Mouse (Mus musculus): ENCODE results near the gene Ncoa1. TPM values are rescaled to one million over a fixed set of nuclear protein-coding genes. Genes with fewer than 3 reads are reported as not detected.
A peak's percentile ranks its signal among the peaks of the same experiment; 100 is the strongest.
"Not testable (repeated sequence)": the region's sequence is repeated elsewhere in the genome, so short reads cannot be mapped to it uniquely, and the experiment has no call there.

The Ncoa1 gene
- polyA plus RNA-seq, 1 experiment: 59.6 TPM

GRCm38 (mm10) chr12:4477941-4478795, 1.2 kb upstream of the Ncoa1 start:
- no peak for DNase-seq (ENCODE audit: extremely low spot score in 1 of 2, low spot score in 1 of 2)

DNA sequence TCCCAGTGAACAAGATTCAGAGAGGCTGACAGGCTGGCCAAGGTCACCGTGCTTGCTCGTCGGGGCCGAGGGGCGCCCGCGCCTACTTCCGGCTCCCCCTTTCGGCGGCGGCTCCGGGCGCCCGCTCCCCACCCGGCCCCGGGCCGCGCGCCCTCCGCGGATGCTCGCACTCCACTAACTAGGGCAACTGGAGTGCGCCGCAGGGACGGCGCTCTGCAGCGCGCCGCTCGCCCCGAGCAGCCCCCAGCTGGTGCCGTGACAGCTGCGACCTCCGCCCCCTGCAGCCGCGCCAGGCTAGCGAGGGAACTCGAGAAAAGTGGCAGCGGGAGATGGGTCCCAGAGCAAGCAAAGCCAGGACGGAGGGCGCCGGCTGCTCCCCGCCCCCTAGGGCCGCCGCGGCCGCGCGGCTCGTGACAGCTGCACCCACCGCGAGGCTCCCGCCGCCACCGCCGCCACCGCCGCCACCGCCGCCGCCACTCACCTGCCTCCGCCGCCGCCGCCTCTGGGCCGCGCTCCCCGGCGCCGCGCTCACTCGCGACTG, 621 bp downstream of the Ncoa1 start:
- DNase-seq (ENCODE audit: extremely low spot score in 1 of 2, low spot score in 1 of 2): peak in 1 of 2 experiments; percentile 38

DNA sequence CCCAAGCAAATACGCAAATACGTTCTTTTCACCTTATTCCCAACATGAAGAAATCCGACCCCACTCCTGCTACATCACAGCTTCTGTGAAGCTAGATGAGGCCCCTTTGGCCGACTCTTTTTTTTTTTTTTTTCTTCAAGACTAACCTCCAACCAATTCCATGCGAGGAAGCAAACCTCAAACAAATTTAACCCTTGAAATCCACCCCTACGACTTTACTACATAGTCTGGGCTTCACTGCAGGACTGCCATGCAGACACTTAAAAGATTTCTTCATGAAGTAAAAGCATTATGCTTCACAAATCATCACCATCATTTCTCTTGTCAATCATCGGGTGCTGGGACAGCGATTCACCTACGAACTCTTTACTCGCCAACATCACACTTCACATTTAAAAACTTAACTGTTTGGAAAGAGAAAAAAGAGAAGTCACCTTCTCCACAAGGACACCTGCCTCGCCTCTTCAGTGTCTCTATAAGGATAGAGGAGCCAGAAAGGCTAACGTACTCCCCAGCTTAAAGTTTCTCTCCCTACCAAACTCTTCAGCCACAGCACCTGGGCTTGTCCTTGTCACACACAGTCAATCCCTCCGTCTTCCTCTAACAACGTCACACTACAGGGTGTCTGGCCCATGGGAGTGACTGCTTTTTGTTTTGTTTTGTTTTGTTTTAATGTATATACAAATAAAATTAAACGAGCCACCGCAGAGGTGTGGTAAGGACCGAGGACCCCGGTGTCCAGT, 1.6 kb downstream of the Ncoa1 start:
- DNase-seq (ENCODE audit: extremely low spot score in 1 of 2, low spot score in 1 of 2): no peak

- DNase-seq (ENCODE audit: extremely low spot score in 1 of 2, low spot score in 1 of 2): no peak
Observed at GRCm38 (mm10) chr12:4469115-4469514, 7.9 kb downstream of the Ncoa1 start.

DNA sequence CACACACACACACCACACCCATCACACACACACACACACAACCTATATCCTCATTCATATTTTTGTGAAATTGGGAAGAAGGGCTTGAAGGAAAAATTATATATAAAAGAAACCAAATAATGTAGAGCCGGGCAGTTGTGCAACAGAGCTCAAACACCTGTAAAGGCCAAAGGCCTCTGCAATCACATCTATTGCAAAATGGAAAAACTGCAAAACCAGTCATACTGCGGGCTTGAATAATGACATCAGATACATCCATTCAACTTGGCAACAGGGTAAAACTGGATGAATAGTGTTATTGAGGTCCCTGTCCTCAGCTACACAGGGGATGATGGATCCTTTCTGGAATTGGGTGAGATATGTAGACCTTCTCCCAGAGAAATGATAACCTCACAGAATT, 13.3 kb downstream of the Ncoa1 start:
- no peak for DNase-seq (ENCODE audit: extremely low spot score in 1 of 2, low spot score in 1 of 2)

DNA sequence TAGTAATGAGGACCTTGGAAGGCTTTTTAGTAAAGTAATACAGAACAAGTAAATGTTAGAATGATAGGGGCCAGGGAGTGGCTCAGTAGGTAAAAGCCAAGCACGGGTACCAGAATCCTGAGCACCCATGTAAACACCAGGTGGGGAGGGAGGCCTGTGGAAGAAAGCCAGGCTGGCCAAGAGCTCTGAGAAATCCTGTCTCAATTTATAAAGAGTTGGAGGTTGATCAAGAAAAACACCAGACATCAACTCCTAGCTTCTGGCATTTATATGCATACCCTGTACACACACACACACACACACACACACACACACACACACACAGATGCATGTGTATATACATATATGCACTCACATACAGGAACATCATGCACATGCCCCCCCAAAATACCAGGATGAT, 14.6 kb downstream of the Ncoa1 start:
- DNase-seq (ENCODE audit: extremely low spot score in 1 of 2, low spot score in 1 of 2): no peak

DNA sequence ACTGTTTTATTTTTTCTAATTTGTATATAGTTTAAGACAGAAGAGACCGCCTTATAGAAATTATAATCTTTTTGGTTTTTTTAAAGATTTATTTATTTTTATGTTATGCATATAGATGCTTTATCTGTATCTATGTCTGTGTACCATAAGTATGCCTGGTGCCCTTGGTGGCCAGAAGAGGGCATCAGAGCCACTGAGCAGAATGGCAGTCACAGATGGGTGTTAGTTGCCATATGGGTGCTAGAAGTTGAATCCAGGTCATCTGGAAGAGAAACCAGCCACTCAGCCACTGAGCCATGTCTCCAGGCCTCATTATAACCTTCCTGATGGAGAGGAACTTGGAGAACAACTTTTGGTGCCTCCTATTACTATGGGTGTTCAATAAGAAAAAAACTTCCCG, 16.0 kb downstream of the Ncoa1 start:
- DNase-seq (ENCODE audit: extremely low spot score in 1 of 2, low spot score in 1 of 2): no peak

GRCm38 (mm10) chr12:4454956-4455565, 21.9 kb downstream of the Ncoa1 start:
- DNase-seq (ENCODE audit: extremely low spot score in 1 of 2, low spot score in 1 of 2): no peak

DNA sequence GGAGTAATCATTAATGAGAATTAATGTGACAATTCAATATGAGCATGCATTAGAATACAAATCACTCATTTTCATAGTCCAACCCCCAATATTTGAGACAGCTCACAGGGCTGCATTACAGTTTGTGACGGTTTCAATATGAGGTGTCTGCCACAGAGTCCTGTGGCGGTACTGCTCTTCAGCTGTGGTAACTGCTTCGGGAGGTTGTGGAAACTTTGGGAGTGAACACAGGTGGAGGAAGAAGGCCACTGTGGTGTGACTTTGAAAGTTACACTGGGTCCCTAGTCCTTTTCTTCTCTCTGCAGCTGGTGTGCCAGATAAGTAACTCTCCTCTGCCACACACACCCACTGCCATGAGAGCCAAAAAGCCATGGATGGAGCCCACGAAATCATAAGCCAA, 22.7 kb downstream of the Ncoa1 start:
- DNase-seq (ENCODE audit: extremely low spot score in 1 of 2, low spot score in 1 of 2): no peak

- no peak for DNase-seq (ENCODE audit: extremely low spot score in 1 of 2, low spot score in 1 of 2)
Observed at GRCm38 (mm10) chr12:4452233-4452632, 24.7 kb downstream of the Ncoa1 start.

GRCm38 (mm10) chr12:4450485-4450884, 26.5 kb downstream of the Ncoa1 start:
- DNase-seq (ENCODE audit: extremely low spot score in 1 of 2, low spot score in 1 of 2): not testable (repeated sequence)

GRCm38 (mm10) chr12:4448076-4448589, 28.8 kb downstream of the Ncoa1 start:
- DNase-seq (ENCODE audit: extremely low spot score in 1 of 2, low spot score in 1 of 2): no peak

- no peak for DNase-seq (ENCODE audit: extremely low spot score in 1 of 2, low spot score in 1 of 2)
Observed at GRCm38 (mm10) chr12:4444946-4445345, 32.0 kb downstream of the Ncoa1 start.

GRCm38 (mm10) chr12:4441451-4441850, 35.5 kb downstream of the Ncoa1 start:
- DNase-seq (ENCODE audit: extremely low spot score in 1 of 2, low spot score in 1 of 2): no peak

- no peak for DNase-seq (ENCODE audit: extremely low spot score in 1 of 2, low spot score in 1 of 2)
Observed at GRCm38 (mm10) chr12:4436198-4436597, 40.8 kb downstream of the Ncoa1 start.

DNA sequence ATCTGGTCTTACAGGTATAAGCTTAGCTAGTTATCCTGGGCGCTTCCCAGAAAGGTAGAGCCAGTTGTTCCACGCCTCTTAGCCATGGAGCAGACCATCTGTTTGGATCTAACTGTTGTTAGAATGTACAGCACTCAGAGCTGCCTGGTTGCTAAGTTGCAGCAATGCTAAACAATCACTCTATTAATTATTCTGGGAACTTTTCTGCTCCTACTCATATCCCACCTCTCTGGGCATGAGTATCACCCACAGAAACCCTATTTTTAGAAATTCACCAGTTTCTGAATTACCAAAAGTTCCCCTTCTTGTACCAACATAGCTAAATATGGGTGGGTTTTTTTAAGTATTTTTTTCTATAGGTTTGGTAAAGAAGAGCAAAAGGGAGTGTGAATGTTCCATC, 43.4 kb downstream of the Ncoa1 start:
- peak; percentile 23 to 25 for DNase-seq (ENCODE audit: extremely low spot score in 1 of 2, low spot score in 1 of 2)

DNA sequence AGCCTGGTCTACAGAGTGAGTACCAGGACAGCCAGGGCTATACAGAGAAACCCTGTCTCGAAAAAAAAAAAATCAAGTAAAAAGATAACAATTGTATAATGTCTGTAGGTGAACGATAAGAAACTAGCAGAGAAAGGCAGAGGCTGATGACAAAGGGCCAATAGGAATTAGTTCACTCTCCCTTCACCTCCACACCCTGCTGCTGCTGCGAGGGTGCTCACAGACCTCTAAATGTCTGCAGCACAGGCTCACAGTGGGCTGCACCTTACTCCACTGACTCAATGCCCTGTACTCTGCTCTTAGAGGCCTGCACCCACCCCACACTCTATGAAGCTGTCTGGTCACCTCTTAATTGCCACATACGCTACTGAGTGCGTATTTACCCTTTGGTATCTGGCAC, 45.0 kb downstream of the Ncoa1 start:
- DNase-seq (ENCODE audit: extremely low spot score in 1 of 2, low spot score in 1 of 2): no peak

- no peak for DNase-seq (ENCODE audit: extremely low spot score in 1 of 2, low spot score in 1 of 2)
Observed at GRCm38 (mm10) chr12:4430061-4430825, 46.7 kb downstream of the Ncoa1 start.

DNA sequence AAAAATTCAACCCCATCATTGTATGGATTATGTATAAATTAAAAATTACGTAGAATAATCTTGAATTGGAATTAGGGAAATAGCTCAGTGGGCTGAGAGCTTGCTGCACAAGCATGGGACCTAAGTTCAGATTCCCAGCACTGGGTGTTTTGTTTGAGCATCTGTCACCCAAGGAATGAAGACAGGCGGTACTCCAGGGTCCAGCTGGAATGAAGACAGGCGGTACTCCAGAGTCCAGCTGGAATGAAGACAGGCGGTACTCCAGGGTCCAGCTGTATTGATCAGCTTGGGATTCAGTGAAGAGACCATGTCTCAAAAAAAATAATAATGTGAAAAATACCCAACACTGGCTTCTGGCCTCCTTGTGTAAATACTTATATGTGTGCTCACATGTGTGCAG, 58.2 kb downstream of the Ncoa1 start:
- DNase-seq (ENCODE audit: extremely low spot score in 1 of 2, low spot score in 1 of 2): no peak

DNA sequence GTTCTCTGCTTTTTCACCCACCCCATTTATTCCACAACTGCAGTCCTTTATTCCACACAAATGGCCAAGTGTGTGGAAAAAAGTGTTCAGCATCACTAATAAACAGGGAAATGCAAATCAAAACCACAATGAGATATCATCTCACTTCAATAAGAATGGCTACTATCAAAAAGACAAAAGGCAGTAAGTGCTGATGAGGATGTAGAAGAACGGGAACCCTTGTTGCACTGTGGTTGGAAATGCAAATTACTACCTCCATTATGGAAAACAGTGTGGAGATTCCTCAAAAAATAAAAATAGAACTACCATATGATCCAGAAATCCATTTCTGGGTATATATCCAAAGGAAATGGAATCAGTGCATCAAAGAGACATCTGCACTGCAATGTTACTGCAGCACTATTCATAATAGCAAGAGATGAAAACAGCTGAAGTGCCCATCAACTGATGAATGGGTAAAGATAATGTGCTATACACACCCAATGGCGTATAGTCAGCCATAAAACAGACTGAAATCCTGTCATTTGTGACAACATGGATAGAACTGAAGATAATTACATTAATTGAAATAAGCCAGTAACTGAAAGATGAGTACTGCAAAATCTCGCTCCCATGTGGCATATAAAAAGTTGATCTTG, 59.2 kb downstream of the Ncoa1 start:
- peak in 1 of 2 experiments; percentile 14 for DNase-seq (ENCODE audit: extremely low spot score in 1 of 2, low spot score in 1 of 2)
